Mouse (Mus musculus): ENCODE measurements around the gene Paxx.
A peak's percentile ranks its signal among the peaks of the same experiment; 100 is the strongest.
"Not testable (repeated sequence)": the region's sequence is repeated elsewhere in the genome, so short reads cannot be mapped to it uniquely, and the experiment has no call there.

The Paxx gene

GRCm38 (mm10) chr2:25441067-25441466 lies 19.8 kb downstream of the Paxx start:
- DNase-seq: no peak

GRCm38 (mm10) chr2:25436286-25436820 lies 24.5 kb downstream of the Paxx start:
- DNase-seq: no peak

- DNase-seq: no peak
Measured at GRCm38 (mm10) chr2:25434292-25434691, 26.6 kb downstream of the Paxx start.

GRCm38 (mm10) chr2:25433101-25433500 lies 27.8 kb downstream of the Paxx start:
- DNase-seq: no peak

GRCm38 (mm10) chr2:25432326-25433098 lies 28.4 kb downstream of the Paxx start:
- no peak for DNase-seq

GRCm38 (mm10) chr2:25431308-25431855 lies 29.5 kb downstream of the Paxx start:
- no peak for DNase-seq

- DNase-seq: peak; percentile 63 to 64
Measured at GRCm38 (mm10) chr2:25430395-25431233, 30.3 kb downstream of the Paxx start.

- peak in 1 of 2 experiments; percentile 58 for DNase-seq
Measured at GRCm38 (mm10) chr2:25429435-25430180, 31.3 kb downstream of the Paxx start.

- DNase-seq: peak; percentile 96 to 97
Measured at GRCm38 (mm10) chr2:25428442-25429236, 32.3 kb downstream of the Paxx start, which contains the start of gene Abca2. TSS of gene Abca2 (plus strand) at chr2:25428703.

- no peak for DNase-seq
Measured at GRCm38 (mm10) chr2:25427256-25427655, 33.6 kb downstream of the Paxx start.

- DNase-seq: peak; percentile 70 to 89
Measured at GRCm38 (mm10) chr2:25426721-25427191, 34.1 kb downstream of the Paxx start.

GRCm38 (mm10) chr2:25425481-25425880 lies 35.4 kb downstream of the Paxx start:
- no peak for DNase-seq

- no peak for DNase-seq
Measured at GRCm38 (mm10) chr2:25423626-25424025, 37.3 kb downstream of the Paxx start.

- no peak for DNase-seq
Measured at GRCm38 (mm10) chr2:25422587-25423410, 38.1 kb downstream of the Paxx start, which contains the start of gene Fut7. TSS of gene Fut7 (plus strand) at chr2:25423267.

- DNase-seq: peak; percentile 35 to 75
Measured at GRCm38 (mm10) chr2:25421896-25422295, 39.0 kb downstream of the Paxx start.

- no peak for DNase-seq
Measured at GRCm38 (mm10) chr2:25417426-25417825, 43.5 kb downstream of the Paxx start.

- DNase-seq: not testable (repeated sequence)
Measured at GRCm38 (mm10) chr2:25413436-25413835, 47.5 kb downstream of the Paxx start.

GRCm38 (mm10) chr2:25408908-25409307 lies 52.0 kb downstream of the Paxx start:
- no peak for DNase-seq
